Mouse (Mus musculus): ENCODE data around the gene Elane.

The Elane gene

DNA sequence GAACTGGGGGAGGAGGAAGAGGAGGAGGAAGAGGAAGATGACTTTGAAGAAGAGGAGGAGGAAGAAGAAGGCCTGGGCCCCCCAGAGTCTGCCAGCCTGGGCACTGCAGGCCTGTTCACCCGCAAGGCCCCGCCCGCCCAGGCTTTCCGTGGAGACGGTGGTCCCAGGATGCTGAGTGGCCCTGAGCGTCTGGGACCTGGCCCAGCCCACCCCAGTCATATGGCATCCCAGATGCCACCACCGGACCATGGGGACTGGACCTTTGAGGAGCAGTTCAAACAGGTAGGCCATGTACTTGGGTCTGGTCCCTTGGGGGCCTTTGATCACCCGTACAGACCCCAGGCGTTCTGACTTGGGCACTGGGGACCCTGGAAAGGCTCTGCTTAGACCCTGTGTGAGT lies 45.8 kb downstream of the Elane start:
- DNase-seq, result no peak

DNA sequence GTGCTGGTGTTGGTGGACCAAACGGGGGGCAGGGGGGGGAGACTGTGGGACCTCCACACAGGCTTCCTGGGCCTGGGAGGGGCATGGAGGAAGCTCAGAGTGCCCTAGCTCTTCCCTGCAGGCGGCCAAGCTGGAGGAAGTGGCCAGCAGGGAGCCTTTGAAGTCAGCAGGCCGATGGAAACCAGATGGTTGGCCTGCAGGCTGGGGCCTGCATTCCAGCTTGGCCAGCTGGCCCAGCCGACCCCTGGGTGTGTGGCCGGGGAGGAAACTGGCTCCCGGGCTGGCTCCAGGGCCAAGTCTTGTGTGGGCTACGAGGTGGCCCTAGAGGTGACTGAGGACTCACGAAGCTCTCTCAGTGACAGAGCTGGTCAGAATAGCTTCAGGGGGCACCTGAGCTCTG lies 46.7 kb downstream of the Elane start:
- DNase-seq, result peak; percentile 89

DNA sequence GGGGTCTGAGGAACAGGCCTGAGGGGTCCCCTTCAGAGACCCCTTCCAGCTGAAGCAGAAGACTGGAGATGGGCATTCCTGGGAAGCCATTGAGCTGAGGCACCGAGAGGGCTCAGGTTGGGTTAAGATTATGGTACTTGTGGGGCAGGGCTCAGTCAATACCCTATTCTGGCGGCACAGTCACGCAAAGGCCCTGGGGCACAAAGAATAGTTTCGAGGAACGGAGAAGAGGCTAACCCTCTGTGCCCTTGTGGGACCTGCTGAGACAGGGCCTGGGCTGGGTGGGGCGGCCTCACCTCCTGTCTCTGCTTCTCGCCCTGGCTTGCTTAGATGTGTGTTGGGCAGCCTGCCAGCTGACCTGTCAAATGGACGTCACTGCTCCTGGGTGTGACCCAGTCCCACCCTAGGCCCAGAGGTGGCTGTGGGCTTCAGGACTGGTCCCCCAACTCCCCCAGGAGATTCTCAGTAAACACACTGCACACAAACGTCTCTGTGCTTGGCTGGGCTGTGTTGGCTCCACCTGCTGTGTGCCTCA lies 47.2 kb downstream of the Elane start:
- no peak for DNase-seq

DNA sequence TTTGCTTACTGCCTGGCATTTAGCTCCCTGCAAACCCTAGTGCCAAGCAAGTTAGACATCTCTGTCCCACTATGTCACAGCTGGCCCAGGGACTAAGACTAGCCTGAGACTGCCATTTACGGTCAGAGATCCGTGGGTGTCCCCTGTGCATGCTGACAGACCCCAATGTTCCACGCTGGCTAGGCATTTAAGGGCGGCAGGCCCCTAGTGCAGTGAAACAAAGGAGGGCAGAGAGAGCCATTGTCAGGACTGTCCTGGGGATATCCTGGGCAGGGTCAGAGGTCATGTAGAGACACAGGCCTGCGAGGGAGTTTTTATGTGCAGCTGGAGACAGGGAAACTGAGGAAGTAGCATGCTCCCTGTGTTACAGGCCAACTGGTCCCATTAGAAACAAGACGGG lies 47.8 kb downstream of the Elane start:
- no peak for DNase-seq

DNA sequence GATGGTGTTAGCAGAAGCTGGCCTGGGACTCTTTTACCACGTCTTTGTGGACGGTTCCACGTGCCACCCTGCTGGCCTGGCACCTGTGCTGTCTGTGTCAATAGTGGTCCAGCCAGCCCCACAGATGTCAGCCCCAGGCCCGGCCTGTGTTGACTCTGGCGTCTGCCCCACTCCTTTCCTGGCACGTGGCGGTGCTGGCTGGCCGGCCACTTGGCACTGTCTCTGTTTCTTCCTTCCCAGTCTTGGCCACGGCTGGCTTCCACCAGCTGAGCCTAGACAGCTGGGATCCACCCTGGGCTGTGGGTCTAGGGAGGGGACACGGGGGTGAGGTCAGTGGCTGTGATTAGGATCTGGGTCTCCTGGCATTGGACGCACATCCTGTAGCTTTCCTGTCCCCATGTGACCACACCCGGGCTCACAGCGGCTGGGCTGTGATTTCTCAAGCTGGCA lies 48.2 kb downstream of the Elane start:
- peak; percentile 97 for DNase-seq

DNA sequence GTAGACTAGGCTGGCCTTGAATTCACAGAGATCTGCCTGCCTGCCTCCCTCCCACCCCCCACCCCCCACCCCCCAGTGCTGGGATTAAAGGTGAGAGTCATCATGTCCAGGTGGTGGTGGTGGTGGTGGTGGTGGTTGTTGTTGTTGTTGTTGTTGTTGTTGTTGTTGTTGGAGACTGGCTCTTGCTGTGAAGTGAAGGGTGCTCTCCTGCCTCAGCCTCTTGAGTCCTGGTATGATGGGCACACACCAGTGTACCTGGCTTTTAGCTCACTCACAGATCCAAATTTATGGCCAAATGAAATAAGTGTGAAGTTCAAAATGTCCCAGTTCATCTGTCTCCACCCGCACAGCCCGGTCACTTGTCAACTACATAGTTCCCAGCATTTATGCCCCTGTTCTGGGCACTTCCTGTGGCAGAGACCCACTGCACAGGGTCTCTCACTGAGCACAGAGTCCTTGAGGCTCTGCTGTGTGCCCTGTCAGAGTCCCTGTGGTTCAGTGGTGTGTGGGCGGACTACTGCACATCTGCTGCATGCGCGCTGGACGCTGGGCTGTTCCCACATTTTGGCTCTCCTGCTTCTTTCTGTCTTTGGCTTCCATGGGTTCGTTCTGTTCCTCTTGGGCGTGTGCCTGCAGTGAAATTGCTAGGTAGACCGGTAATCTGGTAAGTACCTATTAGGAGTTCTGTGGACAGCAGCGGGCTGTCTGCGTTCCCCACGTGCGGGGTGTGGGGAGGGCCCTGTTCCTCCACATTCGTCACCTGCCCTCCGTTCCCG lies 48.9 kb downstream of the Elane start:
- no peak for DNase-seq

DNA sequence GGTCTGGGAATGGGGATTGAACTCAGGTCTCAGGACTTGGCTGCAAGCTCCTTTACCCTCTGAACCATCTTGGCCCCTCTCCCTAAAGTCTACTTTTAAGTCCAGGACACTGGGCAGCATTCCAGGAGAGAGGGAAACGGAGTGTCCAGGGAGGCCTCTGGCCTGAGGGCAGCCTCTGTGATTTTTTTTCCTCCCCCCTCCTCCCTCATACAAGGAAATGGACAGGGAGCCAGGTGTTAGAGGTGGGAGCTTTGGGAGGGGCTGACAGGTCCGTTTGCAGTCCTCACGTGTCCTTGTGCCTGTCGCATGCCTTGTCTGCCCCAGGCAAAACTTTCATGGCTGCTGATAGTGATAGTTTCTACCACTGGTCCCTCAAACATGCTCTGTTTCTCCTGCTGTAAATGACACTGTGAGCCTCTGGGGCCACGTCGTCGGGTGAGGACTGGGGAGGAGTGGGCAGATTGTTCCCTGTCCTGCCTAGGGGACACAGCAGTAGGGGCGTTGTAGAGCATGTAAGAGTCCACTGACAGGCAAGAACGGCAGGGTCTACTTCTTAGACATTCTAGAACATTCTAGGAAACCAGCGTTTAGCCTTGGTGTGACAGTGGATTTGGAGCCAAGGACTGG lies 50.4 kb downstream of the Elane start:
- DNase-seq, result peak; percentile 62

DNA sequence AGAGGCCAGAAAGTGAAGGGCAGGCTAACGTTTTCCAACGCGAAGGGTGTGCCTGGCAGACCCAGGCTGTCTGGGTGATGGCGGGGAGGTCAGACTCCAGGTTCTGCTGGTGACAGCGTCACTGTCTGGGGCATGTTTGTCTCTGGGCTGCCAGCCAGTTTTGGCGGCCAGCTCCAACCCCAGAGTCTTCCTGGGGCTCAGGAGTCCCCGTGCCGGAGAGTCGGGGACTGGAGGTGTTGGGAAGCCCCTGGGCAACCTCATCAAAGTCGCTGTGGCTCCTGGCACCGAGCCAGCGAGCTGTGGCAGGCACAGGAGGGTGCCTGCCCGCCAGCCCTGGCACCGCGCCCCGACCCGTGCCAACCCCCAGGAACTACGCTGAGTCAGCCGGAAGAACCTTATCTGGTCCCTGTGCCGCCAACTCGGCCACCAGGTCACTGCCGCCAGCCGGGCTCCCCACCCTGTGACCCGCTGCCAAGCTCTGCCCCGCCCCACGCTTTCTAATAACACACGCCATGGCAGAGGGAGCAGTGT lies 50.9 kb downstream of the Elane start:
- DNase-seq, result peak; percentile 94

Measured in lung, postnatal 10 days (tissue).